In the genomic region with DNA sequence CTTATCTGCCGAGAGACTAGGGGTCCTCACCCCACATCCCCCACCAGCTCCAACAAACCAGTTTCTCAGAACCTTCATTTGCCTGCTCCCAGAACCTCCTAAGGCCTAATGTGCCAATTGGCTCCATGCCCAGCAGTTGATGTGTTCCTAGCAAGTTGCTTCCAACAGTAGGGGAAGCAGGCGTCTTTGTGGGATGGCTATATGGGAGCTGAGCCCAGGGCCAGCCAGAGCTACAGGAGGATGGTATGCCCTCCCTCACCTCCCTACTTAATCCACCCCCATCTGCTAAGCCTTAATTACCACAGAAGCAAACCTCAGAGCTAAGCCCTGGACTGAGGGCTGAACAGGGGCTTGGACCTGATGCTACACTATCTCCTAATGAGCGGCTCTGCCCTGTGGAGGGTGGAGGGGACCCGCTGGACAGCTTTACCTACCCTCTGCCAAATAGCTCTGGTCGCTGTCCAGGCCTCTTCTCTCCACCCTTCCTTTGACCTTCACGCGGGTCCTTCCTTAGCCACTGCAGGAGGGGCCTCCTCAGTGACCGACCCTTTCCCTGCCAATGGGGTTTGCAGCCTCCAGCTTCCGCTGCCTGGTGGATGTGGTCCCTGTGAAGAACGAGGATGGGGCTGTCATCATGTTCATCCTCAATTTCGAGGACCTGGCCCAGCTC, we compare ENCODE assay signal across 11 mouse cellular contexts. TPM values are rescaled to one million over a fixed set of nuclear protein-coding genes. Genes with fewer than 3 reads are reported as not detected.
DNase-seq lines count a peak whose midpoint lies in the region; ATAC-seq and TF ChIP-seq lines count a peak whose summit lies in the region.
"Had no signal": no experiment of that assay in that cellular context is flagged by ENCODE, and none has a peak within 500 bp of the region (broad histone marks: within the 10 kb centered on the region; RNA-seq: fewer than 3 reads in every experiment).

No protein-coding gene starts in this region.

- no peaks in the 10 kb centered on the region for H3K79me2 ChIP-seq in liver, adult 2 months (ENCODE audit: control insufficient read depth, insufficient read depth, low read length)

- ATAC-seq in forebrain, embryonic 13.5 days = 0 out of 2 replicates have a peak, but pooled peaks have one; percentile 24
- ATAC-seq in forebrain, embryonic 11.5 days (replicated peaks; ENCODE audit: low FRiP score) = no peak
- ATAC-seq in liver, embryonic 11.5 days (replicated peaks; ENCODE audit: low FRiP score) = no peak
- ATAC-seq in forebrain, embryonic 16.5 days = peak; percentile 36; the same call in 1 of the 2 replicates

- H3K27me3 ChIP-seq in forebrain, embryonic 13.5 days = peaks cover 27% of the 10 kb centered on the region
- H3K27me3 ChIP-seq in forebrain, embryonic 11.5 days (ENCODE audit: control insufficient read depth, insufficient read depth, low read length) = no peaks in the 10 kb centered on the region
- H3K27me3 ChIP-seq in liver, adult 2 months (ENCODE audit: control insufficient read depth, insufficient read depth, low read length) = peaks cover 10% of the 10 kb centered on the region
- peaks cover 61% of the 10 kb centered on the region for H3K27me3 ChIP-seq in liver, embryonic 11.5 days (replicated peaks; ENCODE audit: control insufficient read depth, insufficient read depth, low read length)
- peaks cover 3% of the 10 kb centered on the region; the same call in 1 of the 2 replicates for H3K27me3 ChIP-seq in forebrain, embryonic 16.5 days (replicated peaks; ENCODE audit: control insufficient read depth, insufficient read depth, low read length)

- no peaks in the 10 kb centered on the region for H3K9me3 ChIP-seq in forebrain, embryonic 13.5 days (replicated peaks)
- H3K9me3 ChIP-seq in forebrain, embryonic 11.5 days (ENCODE audit: control insufficient read depth, low read length) = no peaks in the 10 kb centered on the region
- H3K9me3 ChIP-seq in liver, embryonic 11.5 days (ENCODE audit: control insufficient read depth, low read length) = no peaks in the 10 kb centered on the region
- H3K9me3 ChIP-seq in forebrain, embryonic 16.5 days (ENCODE audit: control insufficient read depth, low read length) = no peaks in the 10 kb centered on the region
- H3K9me3 ChIP-seq: heart, embryonic 13.5 days had no signal

- DNase-seq in forebrain, embryonic 11.5 days (ENCODE audit: low spot score) = no peak
- peak; percentile 34 for DNase-seq in liver, adult 2 months (ENCODE audit: extremely low read depth, low read depth, low spot score)
- DNase-seq in liver, embryonic 11.5 days (ENCODE audit: low spot score) = no peak
- DNase-seq in lung, postnatal 25 days (ENCODE audit: low spot score) = peak; percentile 22
- DNase-seq in thymus, postnatal 36 days = no peak
- no peak for DNase-seq in yolk sac, embryonic 10.5 days (ENCODE audit: low spot score)

- H3K36me3 ChIP-seq in forebrain, embryonic 13.5 days (ENCODE audit: poor library complexity, severe bottlenecking) = no peaks in the 10 kb centered on the region
- H3K36me3 ChIP-seq in forebrain, embryonic 11.5 days (ENCODE audit: control insufficient read depth, insufficient read depth, low read length) = no peaks in the 10 kb centered on the region
- H3K36me3 ChIP-seq in liver, adult 2 months (ENCODE audit: control insufficient read depth, insufficient read depth, low read length) = no peaks in the 10 kb centered on the region
- no peaks in the 10 kb centered on the region for H3K36me3 ChIP-seq in liver, embryonic 11.5 days (ENCODE audit: control insufficient read depth, insufficient read depth, low read length)
- H3K36me3 ChIP-seq in forebrain, embryonic 16.5 days (ENCODE audit: control insufficient read depth, insufficient read depth) = no peaks in the 10 kb centered on the region
- H3K36me3 ChIP-seq: heart, embryonic 13.5 days had no signal

- no peak overlapping the region for H3K4me3 ChIP-seq in forebrain, embryonic 13.5 days
- no peak overlapping the region for H3K4me3 ChIP-seq in forebrain, embryonic 11.5 days (ENCODE audit: low read depth, low read length)
- no peak overlapping the region for H3K4me3 ChIP-seq in liver, adult 2 months (ENCODE audit: insufficient read depth, low read depth, low read length)
- no peak overlapping the region for H3K4me3 ChIP-seq in liver, embryonic 11.5 days (ENCODE audit: low read depth, low read length)
- H3K4me3 ChIP-seq in forebrain, embryonic 16.5 days (replicated peaks; ENCODE audit: low read length) = no peak overlapping the region
- H3K4me3 ChIP-seq: heart, embryonic 13.5 days had no signal

- TF ChIP-seq CTCF in liver, adult 2 months (IDR thresholded peaks at IDR 0.05; ENCODE audit: low read depth, low read length) = no peak

- no peak overlapping the region for H3K27ac ChIP-seq in forebrain, embryonic 13.5 days
- no peak overlapping the region for H3K27ac ChIP-seq in forebrain, embryonic 11.5 days (ENCODE audit: low read depth, low read length)
- no peak overlapping the region for H3K27ac ChIP-seq in liver, adult 2 months (replicated peaks; ENCODE audit: insufficient read depth, low read depth, low read length)
- H3K27ac ChIP-seq in liver, embryonic 11.5 days (ENCODE audit: low read depth, low read length) = no peak overlapping the region
- H3K27ac ChIP-seq in forebrain, embryonic 16.5 days (ENCODE audit: low read length) = no peak overlapping the region
- H3K27ac ChIP-seq: heart, embryonic 13.5 days had no signal

- H3K4me1 ChIP-seq in forebrain, embryonic 13.5 days = peaks cover 13% of the 10 kb centered on the region
- no peaks in the 10 kb centered on the region for H3K4me1 ChIP-seq in forebrain, embryonic 11.5 days (replicated peaks; ENCODE audit: control insufficient read depth, insufficient read depth, low read length)
- no peaks in the 10 kb centered on the region for H3K4me1 ChIP-seq in liver, adult 2 months (ENCODE audit: control insufficient read depth, insufficient read depth, low read length)
- no peaks in the 10 kb centered on the region for H3K4me1 ChIP-seq in liver, embryonic 11.5 days (replicated peaks; ENCODE audit: control insufficient read depth, insufficient read depth, low read length)
- peaks cover 6% of the 10 kb centered on the region for H3K4me1 ChIP-seq in forebrain, embryonic 16.5 days (replicated peaks; ENCODE audit: control insufficient read depth, insufficient read depth, low read length)

- H3K4me2 ChIP-seq in forebrain, embryonic 13.5 days = no peak overlapping the region
- H3K4me2 ChIP-seq in forebrain, embryonic 11.5 days (ENCODE audit: low read depth, low read length, severe bottlenecking) = no peak overlapping the region
- H3K4me2 ChIP-seq in liver, embryonic 11.5 days = no peak overlapping the region
- no peak overlapping the region for H3K4me2 ChIP-seq in forebrain, embryonic 16.5 days (ENCODE audit: low read length)
- H3K4me2 ChIP-seq: heart, embryonic 13.5 days had no signal

- H3K9ac ChIP-seq in forebrain, embryonic 13.5 days = no peak overlapping the region
- no peak overlapping the region for H3K9ac ChIP-seq in forebrain, embryonic 11.5 days (ENCODE audit: low read length)
- no peak overlapping the region for H3K9ac ChIP-seq in liver, adult 2 months (ENCODE audit: low read depth, low read length)
- H3K9ac ChIP-seq in liver, embryonic 11.5 days (ENCODE audit: low read depth, low read length) = no peak overlapping the region
- no peak overlapping the region for H3K9ac ChIP-seq in forebrain, embryonic 16.5 days (replicated peaks; ENCODE audit: low read depth, low read length)
- H3K9ac ChIP-seq: heart, embryonic 13.5 days had no signal

- no peak for TF ChIP-seq POLR2A in liver, adult 2 months (IDR thresholded peaks at IDR 0.05; ENCODE audit: extremely low read depth, insufficient read depth, low read length)

- 58% methylated on average over 11 of the region's 11 CpGs for WGBS in forebrain, embryonic 13.5 days
- 73% methylated on average over 11 of the region's 11 CpGs for WGBS in forebrain, embryonic 11.5 days
- WGBS in liver, adult 2 months = 56% methylated on average over 11 of the region's 11 CpGs
- 63% methylated on average over 11 of the region's 11 CpGs for WGBS in liver, embryonic 11.5 days
- 54% methylated on average over 11 of the region's 11 CpGs for WGBS in forebrain, embryonic 16.5 days

RNA-seq across cellular contexts. Expression of gene Kcnh6, which starts 5.8 kb away (rescaled TPM):
- polyA plus RNA-seq in forebrain, embryonic 13.5 days (2015; fragmentation: Nextera tagmentation; extraction: Ambion mirVana) = 0.40 and 0.54 TPM in 2 replicates
- 0.39 and 0.41 TPM in 2 replicates for polyA plus RNA-seq in forebrain, embryonic 11.5 days (2014; fragmentation: Nextera tagmentation; extraction: Ambion mirVana)
- total RNA-seq in liver, adult 2 months (2014; rRNA removed) = not detected in 2 replicates
- not detected in 2 replicates for polyA plus RNA-seq in liver, adult 2 months (2012; rRNA removed)
- 0.12 and 0.26 TPM in 2 replicates for polyA plus RNA-seq in liver, embryonic 11.5 days (2014; fragmentation: Nextera tagmentation; extraction: Ambion mirVana)
- polyA plus RNA-seq in forebrain, embryonic 16.5 days (2015; fragmentation: Nextera tagmentation; extraction: Ambion mirVana) = 0.62 and 0.89 TPM in 2 replicates

RNA-seq across cellular contexts. Expression of gene Ace3, which starts 19.2 kb away (rescaled TPM):
- not detected in 2 replicates for polyA plus RNA-seq in forebrain, embryonic 13.5 days (2015; fragmentation: Nextera tagmentation; extraction: Ambion mirVana)
- not detected in 2 replicates for polyA plus RNA-seq in forebrain, embryonic 11.5 days (2014; fragmentation: Nextera tagmentation; extraction: Ambion mirVana)
- total RNA-seq in liver, adult 2 months (2014; rRNA removed) = not detected in 2 replicates
- polyA plus RNA-seq in liver, adult 2 months (2012; rRNA removed) = not detected in 2 replicates
- polyA plus RNA-seq in liver, embryonic 11.5 days (2014; fragmentation: Nextera tagmentation; extraction: Ambion mirVana) = not detected in 2 replicates
- not detected in 2 replicates for polyA plus RNA-seq in forebrain, embryonic 16.5 days (2015; fragmentation: Nextera tagmentation; extraction: Ambion mirVana)
- total RNA-seq: CH12.LX had no signal
- polyA plus RNA-seq: heart, embryonic 13.5 days; liver, embryonic 16.5 days had no signal

RNA-seq across cellular contexts. Expression of gene Dcaf7, which starts 23.0 kb away (rescaled TPM):
- polyA plus RNA-seq in forebrain, embryonic 13.5 days (2015; fragmentation: Nextera tagmentation; extraction: Ambion mirVana) = 82.1 and 99.4 TPM in 2 replicates
- 104 TPM in 2 replicates for polyA plus RNA-seq in forebrain, embryonic 11.5 days (2014; fragmentation: Nextera tagmentation; extraction: Ambion mirVana)
- total RNA-seq in liver, adult 2 months (2014; rRNA removed) = 17.1 and 24.0 TPM in 2 replicates
- 15.9 and 18.3 TPM in 2 replicates for polyA plus RNA-seq in liver, adult 2 months (2012; rRNA removed)
- 53.9 and 61.2 TPM in 2 replicates for polyA plus RNA-seq in liver, embryonic 11.5 days (2014; fragmentation: Nextera tagmentation; extraction: Ambion mirVana)
- 136 and 145 TPM in 2 replicates for polyA plus RNA-seq in forebrain, embryonic 16.5 days (2015; fragmentation: Nextera tagmentation; extraction: Ambion mirVana)

RNA-seq across cellular contexts. Expression of gene Ace, which starts 45.9 kb away (rescaled TPM):
- polyA plus RNA-seq in forebrain, embryonic 13.5 days (2015; fragmentation: Nextera tagmentation; extraction: Ambion mirVana) = 0.57 and 0.97 TPM in 2 replicates
- 0.67 and 0.90 TPM in 2 replicates for polyA plus RNA-seq in forebrain, embryonic 11.5 days (2014; fragmentation: Nextera tagmentation; extraction: Ambion mirVana)
- total RNA-seq in liver, adult 2 months (2014; rRNA removed) = 0.28 and 0.74 TPM in 2 replicates
- polyA plus RNA-seq in liver, adult 2 months (2012; rRNA removed) = 0.42 and 0.60 TPM in 2 replicates
- polyA plus RNA-seq in liver, embryonic 11.5 days (2014; fragmentation: Nextera tagmentation; extraction: Ambion mirVana) = 0.26 and 0.39 TPM in 2 replicates
- polyA plus RNA-seq in forebrain, embryonic 16.5 days (2015; fragmentation: Nextera tagmentation; extraction: Ambion mirVana) = 3.2 and 3.3 TPM in 2 replicates

RNA-seq across cellular contexts. Expression of gene Taco1, which starts 52.2 kb away (rescaled TPM):
- 8.9 and 9.6 TPM in 2 replicates for polyA plus RNA-seq in forebrain, embryonic 13.5 days (2015; fragmentation: Nextera tagmentation; extraction: Ambion mirVana)
- polyA plus RNA-seq in forebrain, embryonic 11.5 days (2014; fragmentation: Nextera tagmentation; extraction: Ambion mirVana) = 8.8 and 9.9 TPM in 2 replicates
- 31.3 and 33.7 TPM in 2 replicates for total RNA-seq in liver, adult 2 months (2014; rRNA removed)
- 19.1 and 20.0 TPM in 2 replicates for polyA plus RNA-seq in liver, adult 2 months (2012; rRNA removed)
- 12.8 and 13.8 TPM in 2 replicates for polyA plus RNA-seq in liver, embryonic 11.5 days (2014; fragmentation: Nextera tagmentation; extraction: Ambion mirVana)
- polyA plus RNA-seq in forebrain, embryonic 16.5 days (2015; fragmentation: Nextera tagmentation; extraction: Ambion mirVana) = 7.0 and 7.5 TPM in 2 replicates

Comparison
In these comparisons a context has a peak if more than half of its experiments do, and no peak if none do; other contexts are left out.
1. ATAC-seq: peak in forebrain, embryonic 13.5 days (single experiment) and forebrain, embryonic 16.5 days (single experiment); none in forebrain, embryonic 11.5 days (single experiment) and liver, embryonic 11.5 days (single experiment).
2. DNase-seq: peak in liver, adult 2 months (single experiment) and lung, postnatal 25 days (single experiment); none in forebrain, embryonic 11.5 days (single experiment), liver, embryonic 11.5 days (single experiment), thymus, postnatal 36 days (0 of 2) and yolk sac, embryonic 10.5 days (single experiment).